Mouse (Mus musculus): ENCODE measurements at regions not wholly inside any gene's neighbourhood (a gene's known extent, or its start where the extent isn't known, plus 50 kb on each side); places are given as distances from the start of the nearest gene placed in this dataset.

DNA sequence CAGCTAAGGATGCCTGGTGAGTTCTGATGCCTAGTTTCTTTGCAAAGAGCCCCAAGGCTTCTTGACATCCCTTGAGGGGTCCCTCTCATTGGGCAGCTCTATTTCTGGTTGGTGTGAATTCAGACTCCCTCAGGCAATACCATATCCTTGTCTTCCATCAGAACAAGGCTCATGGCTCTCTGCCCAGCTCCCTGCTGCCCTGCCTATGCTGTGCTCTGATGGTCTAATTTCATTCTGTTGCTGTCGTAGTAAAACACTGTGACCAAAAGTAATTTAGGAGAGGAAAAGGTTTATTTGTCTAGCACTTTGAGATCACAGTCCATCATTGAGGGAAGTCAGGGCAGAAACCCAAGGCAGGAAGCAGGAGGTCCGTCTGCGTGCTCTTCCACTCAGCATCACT is 75.1 kb downstream of the Pdgfa start:
- TF ChIP-seq CHD2 (IDR thresholded peaks at IDR 0.05; ENCODE audit: low read length) (no peak), POLR2A (IDR thresholded peaks at IDR 0.05; ENCODE audit: control insufficient read depth in 1 of 2, insufficient read depth in 1 of 2, low read depth in 1 of 2, low read length in 2 of 2, poor library complexity in 1 of 2) (no peak), CTCF (IDR thresholded peaks at IDR 0.05 in 2 of 3, conservative IDR thresholded peaks at IDR 0.05 in 1 of 3; ENCODE audit: control insufficient read depth in 1 of 3, insufficient read depth in 1 of 3, low read depth in 2 of 3, low read length in 3 of 3, poor library complexity in 1 of 3, severe bottlenecking in 1 of 3) (no peak), TAL1 (IDR thresholded peaks at IDR 0.05; ENCODE audit: low read length) (no peak), EP300 (IDR thresholded peaks at IDR 0.05; ENCODE audit: low read depth in 1 of 2, low read length in 2 of 2) (no peak), SIN3A (IDR thresholded peaks at IDR 0.05; ENCODE audit: low read length) (no peak), POLR2AphosphoS2 (IDR thresholded peaks at IDR 0.05; ENCODE audit: low read length) (no peak), SMC3 (IDR thresholded peaks at IDR 0.05; ENCODE audit: low read depth, low read length) (no peak), JUND (IDR thresholded peaks at IDR 0.05; ENCODE audit: low read depth, low read length) (no peak), TCF12 (IDR thresholded peaks at IDR 0.05; ENCODE audit: low read depth, low read length) (no peak)

Data from MEL (cell line).